Mouse (Mus musculus) CH12.LX (cell line): Measurements from ENCODE around the gene Bmp6.

ENCODE experiments used
- CTCF ChIP-seq, 2 experiments: IDR thresholded peaks in 1 of 2; conservative IDR thresholded peaks in 1 of 2; 2 replicates each; pipeline ENCODE4 v1.5.1; 2011 to 2012; ENCODE audit warnings: low read depth in 2 of 2, low read length in 2 of 2, improper control_type of control experiment in 1 of 2, inconsistent platforms in 1 of 2, mild to moderate bottlenecking in 1 of 2, moderate library complexity in 1 of 2
- EP300 ChIP-seq: IDR thresholded peaks from 2 replicates; pipeline ENCODE4 v1.6.1; 2011; ENCODE audit warnings: low read length, improper control_type of control experiment
- POLR2A ChIP-seq: IDR thresholded peaks from 2 replicates; pipeline ENCODE4 v1.6.1; 2011; ENCODE audit warnings: low read depth, mild to moderate bottlenecking, improper control_type of control experiment, low read length
- SMC3 ChIP-seq: IDR thresholded peaks from 2 replicates; pipeline ENCODE4 v1.6.1; 2011; ENCODE audit warnings: low read depth, low read length, improper control_type of control experiment
- USF1 ChIP-seq: IDR thresholded peaks from 2 replicates; pipeline ENCODE4 v1.6.1; 2014; ENCODE audit warnings: low read depth, mild to moderate bottlenecking, inconsistent platforms, low read length, improper control_type of control experiment
- USF2 ChIP-seq: conservative IDR thresholded peaks from 2 replicates; pipeline ENCODE4 v1.6.1; 2011; ENCODE audit warnings: low read depth, low read length, improper control_type of control experiment

GRCm38 (mm10) chr13:38513921-38514320, 169.0 kb downstream of the Bmp6 start:
- TF ChIP-seq SMC3 (no peak), USF2 (no peak), POLR2A (no peak), EP300 (no peak), USF1 (no peak), CTCF (conservative IDR thresholded peaks at IDR 0.05 in 1 of 2, IDR thresholded peaks at IDR 0.05 in 1 of 2; ENCODE audit: low read depth in 2 of 2, low read length in 2 of 2) (no peak)
